Comparison of ENCODE assay signal across 8 mouse cellular contexts in the genomic region with DNA sequence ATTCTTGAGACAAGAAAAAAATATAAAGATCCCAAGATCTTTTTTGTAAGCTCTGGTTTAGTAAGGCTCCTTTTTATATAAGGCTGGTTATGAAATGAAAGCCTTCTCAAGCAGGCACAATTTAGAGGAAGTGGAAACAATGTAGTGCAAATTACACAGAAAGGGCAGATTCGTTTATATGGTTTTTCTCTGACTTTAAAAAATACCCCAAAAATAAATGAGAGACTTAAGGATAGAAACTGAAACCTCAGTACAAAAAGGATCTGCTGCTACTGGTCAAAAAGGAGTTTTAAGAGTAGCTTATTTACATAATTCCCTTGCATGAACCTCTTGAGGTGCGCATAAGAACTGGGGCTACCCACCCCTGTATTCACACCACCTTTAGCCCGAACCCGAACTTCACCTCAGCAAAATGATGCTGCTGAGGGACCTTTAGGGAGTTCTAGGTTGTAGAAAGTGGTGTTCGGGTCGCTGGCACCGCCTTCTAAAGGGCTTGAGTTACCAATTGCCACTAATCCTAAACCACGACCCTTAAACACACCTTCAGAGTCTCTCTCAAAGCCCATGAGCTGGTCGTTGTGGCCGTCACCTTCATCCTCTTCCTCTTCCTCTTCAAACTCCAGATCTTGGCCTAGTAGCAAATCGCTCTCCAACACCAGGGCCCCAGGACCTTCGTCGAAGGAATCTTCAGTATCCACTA. TPM values are rescaled to one million over a fixed set of nuclear protein-coding genes. Genes with fewer than 3 reads are reported as not detected.
DNase-seq lines count a peak whose midpoint lies in the region; ATAC-seq and TF ChIP-seq lines count a peak whose summit lies in the region.

No protein-coding gene starts in this region.

- no peak for TF ChIP-seq CTCF in bone marrow, adult 2 months (IDR thresholded peaks at IDR 0.05; ENCODE audit: control insufficient read depth, insufficient read depth, low read length)

- no peak for TF ChIP-seq POLR2A in bone marrow, adult 2 months (IDR thresholded peaks at IDR 0.05; ENCODE audit: borderline replicate concordance, control insufficient read depth, low read depth, low read length)

- H3K36me3 ChIP-seq in kidney, embryonic 15.5 days: peaks cover 83% of the 10 kb centered on the region
- peaks cover 83% of the 10 kb centered on the region for H3K36me3 ChIP-seq in hindbrain, embryonic 13.5 days
- H3K36me3 ChIP-seq in midbrain, embryonic 13.5 days: peaks cover 80% of the 10 kb centered on the region

- H3K4me2 ChIP-seq in kidney, embryonic 15.5 days: peak overlapping the region; percentile 76
- H3K4me2 ChIP-seq in hindbrain, embryonic 13.5 days: peak overlapping the region; percentile 91
- H3K4me2 ChIP-seq in midbrain, embryonic 13.5 days (replicated peaks): peak overlapping the region; percentile 92

- H3K4me3 ChIP-seq in kidney, embryonic 15.5 days (replicated peaks): peak overlapping the region; percentile 94
- peak overlapping the region; percentile 72 for H3K4me3 ChIP-seq in bone marrow, adult 2 months (replicated peaks; ENCODE audit: control insufficient read depth, low read depth, low read length)
- H3K4me3 ChIP-seq in hindbrain, embryonic 13.5 days: peak overlapping the region; percentile 62
- H3K4me3 ChIP-seq in midbrain, embryonic 13.5 days (replicated peaks): peak overlapping the region; percentile 73

- H3K4me1 ChIP-seq in kidney, embryonic 15.5 days: peaks cover 33% of the 10 kb centered on the region
- H3K4me1 ChIP-seq in bone marrow, adult 2 months (ENCODE audit: control insufficient read depth, insufficient read depth, low read length): no peaks in the 10 kb centered on the region
- H3K4me1 ChIP-seq in hindbrain, embryonic 13.5 days (replicated peaks): peaks cover 27% of the 10 kb centered on the region
- H3K4me1 ChIP-seq in midbrain, embryonic 13.5 days (replicated peaks): peaks cover 24% of the 10 kb centered on the region

- no peak for ATAC-seq in kidney, embryonic 15.5 days (replicated peaks; ENCODE audit: low FRiP score)
- no peak for ATAC-seq in hindbrain, embryonic 13.5 days (ENCODE audit: low FRiP score)
- ATAC-seq in midbrain, embryonic 13.5 days: no peak

- H3K27me3 ChIP-seq in kidney, embryonic 15.5 days: no peaks in the 10 kb centered on the region
- H3K27me3 ChIP-seq in hindbrain, embryonic 13.5 days: no peaks in the 10 kb centered on the region
- H3K27me3 ChIP-seq in midbrain, embryonic 13.5 days: no peaks in the 10 kb centered on the region

- peak overlapping the region; percentile 85 for H3K9ac ChIP-seq in kidney, embryonic 15.5 days
- peak overlapping the region; percentile 88 for H3K9ac ChIP-seq in hindbrain, embryonic 13.5 days
- H3K9ac ChIP-seq in midbrain, embryonic 13.5 days (replicated peaks): peak overlapping the region; percentile 89

- DNase-seq in kidney, postnatal 14 days: no peak
- no peak for DNase-seq in retina, postnatal 1 day
- DNase-seq in left cerebral cortex, adult 18-20 months (ENCODE audit: low spot score in 2 of 2): no peak
- DNase-seq in cerebellum, postnatal 25 days: no peak

- WGBS in kidney, embryonic 15.5 days: 11% methylated on average over 13 of the region's 13 CpGs
- 7% methylated on average over 13 of the region's 13 CpGs for WGBS in bone marrow, adult 2 months
- WGBS in hindbrain, embryonic 13.5 days: 21% methylated on average over 13 of the region's 13 CpGs
- WGBS in midbrain, embryonic 13.5 days: 21% methylated on average over 13 of the region's 13 CpGs

- H3K9me3 ChIP-seq in kidney, embryonic 15.5 days (replicated peaks): peaks cover 4% of the 10 kb centered on the region
- H3K9me3 ChIP-seq in hindbrain, embryonic 13.5 days: peaks cover 5% of the 10 kb centered on the region
- H3K9me3 ChIP-seq in midbrain, embryonic 13.5 days: peaks cover 5% of the 10 kb centered on the region

- H3K27ac ChIP-seq in kidney, embryonic 15.5 days: peak overlapping the region; percentile 84
- peak overlapping the region; percentile 56 for H3K27ac ChIP-seq in bone marrow, adult 2 months (ENCODE audit: control insufficient read depth, insufficient read depth, low read depth, low read length, poor library complexity)
- H3K27ac ChIP-seq in hindbrain, embryonic 13.5 days: peak overlapping the region; percentile 90
- H3K27ac ChIP-seq in midbrain, embryonic 13.5 days: peak overlapping the region; percentile 82

RNA-seq across cellular contexts. Expression of a gene that starts 0.9 kb away (rescaled TPM):
- 9.1 and 11.9 TPM in 2 replicates for polyA plus RNA-seq in kidney, embryonic 15.5 days (2015; fragmentation: Nextera tagmentation; extraction: Ambion mirVana)
- 28.8 and 54.0 TPM in 2 replicates for polyA plus RNA-seq in bone marrow, adult 2 months (2011; ENCODE audit: insufficient read depth, insufficient read length, low replicate concordance, missing spikeins)
- polyA plus RNA-seq in hindbrain, embryonic 13.5 days (2015; fragmentation: Nextera tagmentation; extraction: Ambion mirVana): 13.8 and 15.7 TPM in 2 replicates
- 12.5 and 20.5 TPM in 2 replicates for polyA plus RNA-seq in midbrain, embryonic 13.5 days (2015; fragmentation: Nextera tagmentation; extraction: Ambion mirVana)
- 10 to 100 TPM; 24.2 to 28.7 TPM for total RNA-seq in left cerebral cortex, adult 18-20 months (2021)

RNA-seq across cellular contexts. Expression of a gene that starts 8.0 kb away (rescaled TPM):
- polyA plus RNA-seq in kidney, embryonic 15.5 days (2015; fragmentation: Nextera tagmentation; extraction: Ambion mirVana): 64.9 and 65.9 TPM in 2 replicates
- polyA plus RNA-seq in bone marrow, adult 2 months (2011; ENCODE audit: insufficient read depth, insufficient read length, low replicate concordance, missing spikeins): 21.7 and 57.4 TPM in 2 replicates
- polyA plus RNA-seq in hindbrain, embryonic 13.5 days (2015; fragmentation: Nextera tagmentation; extraction: Ambion mirVana): 77.0 and 77.9 TPM in 2 replicates
- polyA plus RNA-seq in midbrain, embryonic 13.5 days (2015; fragmentation: Nextera tagmentation; extraction: Ambion mirVana): 71.5 and 74.6 TPM in 2 replicates
- 10 to 100 TPM; 35.4 to 40.1 TPM for total RNA-seq in left cerebral cortex, adult 18-20 months (2021)

RNA-seq across cellular contexts. Expression of a gene that starts 8.2 kb away (rescaled TPM):
- polyA plus RNA-seq in kidney, embryonic 15.5 days (2015; fragmentation: Nextera tagmentation; extraction: Ambion mirVana): 140 and 148 TPM in 2 replicates
- 32.5 and 42.0 TPM in 2 replicates for polyA plus RNA-seq in bone marrow, adult 2 months (2011; ENCODE audit: insufficient read depth, insufficient read length, low replicate concordance, missing spikeins)
- polyA plus RNA-seq in hindbrain, embryonic 13.5 days (2015; fragmentation: Nextera tagmentation; extraction: Ambion mirVana): 126 TPM in 2 replicates
- polyA plus RNA-seq in midbrain, embryonic 13.5 days (2015; fragmentation: Nextera tagmentation; extraction: Ambion mirVana): 135 and 140 TPM in 2 replicates
- 10 to 100 TPM; 77.5 to 80.3 TPM for total RNA-seq in left cerebral cortex, adult 18-20 months (2021)

RNA-seq across cellular contexts. Expression of a gene that starts 19.3 kb away (rescaled TPM):
- polyA plus RNA-seq in kidney, embryonic 15.5 days (2015; fragmentation: Nextera tagmentation; extraction: Ambion mirVana): 130 and 144 TPM in 2 replicates
- 97.5 and 147 TPM in 2 replicates for polyA plus RNA-seq in bone marrow, adult 2 months (2011; ENCODE audit: insufficient read depth, insufficient read length, low replicate concordance, missing spikeins)
- 168 and 173 TPM in 2 replicates for polyA plus RNA-seq in hindbrain, embryonic 13.5 days (2015; fragmentation: Nextera tagmentation; extraction: Ambion mirVana)
- 174 and 175 TPM in 2 replicates for polyA plus RNA-seq in midbrain, embryonic 13.5 days (2015; fragmentation: Nextera tagmentation; extraction: Ambion mirVana)
- 10 to 100 TPM; 70.7 to 76.2 TPM for total RNA-seq in left cerebral cortex, adult 18-20 months (2021)

RNA-seq across cellular contexts. Expression of a gene that starts 21.2 kb away (rescaled TPM):
- polyA plus RNA-seq in kidney, embryonic 15.5 days (2015; fragmentation: Nextera tagmentation; extraction: Ambion mirVana): 83.0 and 93.5 TPM in 2 replicates
- 32.1 and 67.3 TPM in 2 replicates for polyA plus RNA-seq in bone marrow, adult 2 months (2011; ENCODE audit: insufficient read depth, insufficient read length, low replicate concordance, missing spikeins)
- 67.5 and 72.2 TPM in 2 replicates for polyA plus RNA-seq in hindbrain, embryonic 13.5 days (2015; fragmentation: Nextera tagmentation; extraction: Ambion mirVana)
- polyA plus RNA-seq in midbrain, embryonic 13.5 days (2015; fragmentation: Nextera tagmentation; extraction: Ambion mirVana): 78.1 and 80.2 TPM in 2 replicates
- 10 to 100 TPM; 50.5 to 53.6 TPM for total RNA-seq in left cerebral cortex, adult 18-20 months (2021)
